Mouse (Mus musculus) left cerebral cortex, adult 2 months (tissue): ENCODE measurements around the gene Phlda1. TPM values are rescaled to one million over a fixed set of nuclear protein-coding genes. Genes with fewer than 3 reads are reported as not detected.

Source experiments
- DNase-seq, 2 experiments: peaks; one replicate each; pipeline ENCODE4 v3.0.0; 2021 to 2022; ENCODE audit warnings: low spot score in 2 of 2, mixed read lengths in 1 of 2; ENCODE audit errors: extremely low spot score in 1 of 2
- H3K27ac ChIP-seq: fragments of 200-600 bp; 2 replicates; pipeline ENCODE4 v1.8.1; 2022
- H3K4me3 ChIP-seq: fragments of 200-600 bp; 2 replicates; pipeline ENCODE4 v1.8.1; 2022
- CTCF ChIP-seq: fragments of 200-600 bp; IDR thresholded peaks from 2 replicates; pipeline ENCODE4 v1.8.1; 2022; ENCODE audit warnings: antibody characterized with exemption, mild to moderate bottlenecking, moderate library complexity
- intact Hi-C: fragments of 180-260 bp; cut with DNase I; formaldehyde crosslinking; loops from one replicate; pipeline ENCODE4 v1.15.1; 2025
- long read RNA-seq, 2 experiments: library from polyadenylated mRNA; stranded (forward); transcript quantifications; one replicate each; pipeline ENCODE4 v2.0.0; 2021; ENCODE audit warnings: borderline mapping rate in 2 of 2
- total RNA-seq, 2 experiments: library from RNA; stranded (reverse); gene quantifications; 2 replicates each; pipeline ENCODE4 v1.2.3; 2021

The Phlda1 gene
- total RNA-seq: 10 to 100 TPM; 31.3 to 42.2 TPM
- long read RNA-seq, experiment 1, transcript Phlda1-201 (2 exons, 1,949 nt): major isoform, 53 of 56 reads
- long read RNA-seq, experiment 1, partial matches to known transcripts: 0 of 56 reads
- long read RNA-seq, experiment 1, other reads (novel, unspliced or antisense): 3 of 56 reads
- long read RNA-seq, experiment 2, transcript Phlda1-201 (2 exons, 1,949 nt): major isoform, 44 of 46 reads
- long read RNA-seq, experiment 2, partial matches to known transcripts: 0 of 46 reads
- long read RNA-seq, experiment 2, other reads (novel, unspliced or antisense): 2 of 46 reads

- intact Hi-C loops: loop anchor here (1.0 to 10.0 kb wide), 7 partner anchors 36 to 658 kb away; partner anchors contain the start of genes Caps2 and Glipr1l3
- H3K27ac ChIP-seq: peak within 1 kb of the TSS; percentile 96
These were observed at the start of gene Phlda1 for GRCm38 (mm10) chr10:111506101-111506925. Gene Phlda1, plus strand, starts transcription at chr10:111506286.

DNA sequence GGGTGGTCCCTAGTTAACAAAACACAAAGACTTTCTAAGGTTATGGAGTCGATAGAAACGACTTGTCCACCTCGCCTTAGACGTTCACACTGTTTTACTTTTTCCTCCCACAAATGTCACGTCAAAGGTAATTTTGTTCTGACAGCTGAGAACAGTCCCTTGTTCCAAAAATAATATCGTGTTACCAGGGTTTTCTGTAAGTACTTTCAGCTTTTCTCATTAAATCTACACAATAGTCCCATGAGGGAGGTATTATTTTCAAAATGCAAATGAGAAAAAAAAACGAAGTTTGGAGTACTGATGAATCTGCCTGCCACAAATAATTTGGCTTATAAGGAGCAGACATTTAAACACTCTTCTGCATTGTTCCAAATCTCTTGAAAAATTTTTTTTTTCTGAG, 48.0 kb upstream of the Phlda1 start:
- intact Hi-C loops: no loop called here
- Histone ChIP-seq H3K4me3 (no peak overlapping the region), H3K27ac (no peak overlapping the region)
- no peak for DNase-seq
- TF ChIP-seq CTCF: no peak

More at GRCm38 (mm10) chr10:111506101-111506925, at the start of gene Phlda1:
- DNase-seq: peak; percentile 93 to 95
- TF ChIP-seq CTCF: peak; percentile 30
- peak within 1 kb of the TSS; percentile 81 for H3K4me3 ChIP-seq

DNA sequence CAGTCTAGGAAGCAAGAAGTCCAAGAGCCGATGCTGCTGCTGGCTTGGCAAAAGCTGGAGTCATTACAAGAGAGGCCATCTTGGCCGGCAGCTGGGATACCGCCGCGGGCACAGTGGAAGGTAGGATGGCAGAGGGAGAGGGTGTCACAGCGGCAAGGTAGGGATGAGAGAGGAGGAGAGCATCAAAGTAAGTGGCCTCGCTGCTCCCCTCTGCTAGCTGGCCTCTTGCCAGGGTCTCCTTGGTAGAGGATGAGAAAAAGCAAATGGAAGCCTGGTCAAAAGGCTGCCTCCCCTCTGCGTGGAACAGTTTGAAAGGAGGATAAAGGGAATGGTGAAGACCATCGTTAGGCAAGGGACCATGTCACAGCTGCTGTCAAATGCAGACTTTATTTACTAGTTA, 47.0 kb upstream of the Phlda1 start:
- no peak for TF ChIP-seq CTCF
- H3K27ac ChIP-seq: no peak overlapping the region
- no peak for DNase-seq
- no peak overlapping the region for H3K4me3 ChIP-seq
- intact Hi-C loops: no loop called here

- H3K4me3 ChIP-seq: no peak overlapping the region
- intact Hi-C loops: no loop called here
- no peak for TF ChIP-seq CTCF
- no peak for DNase-seq
- no peak overlapping the region for H3K27ac ChIP-seq
These were observed 46.2 kb upstream of the Phlda1 start for GRCm38 (mm10) chr10:111459874-111460273.

GRCm38 (mm10) chr10:111460381-111460780, 45.7 kb upstream of the Phlda1 start:
- intact Hi-C loops: no loop called here
- TF ChIP-seq CTCF: no peak

GRCm38 (mm10) chr10:111464833-111465232, 41.3 kb upstream of the Phlda1 start:
- H3K27ac ChIP-seq: no peak overlapping the region
- no peak for TF ChIP-seq CTCF
- H3K4me3 ChIP-seq: no peak overlapping the region
- DNase-seq: no peak
- intact Hi-C loops: no loop called here

More at GRCm38 (mm10) chr10:111460381-111460780, 45.7 kb upstream of the Phlda1 start:
- DNase-seq: no peak
- no peak overlapping the region for H3K27ac ChIP-seq
- H3K4me3 ChIP-seq: no peak overlapping the region

DNA sequence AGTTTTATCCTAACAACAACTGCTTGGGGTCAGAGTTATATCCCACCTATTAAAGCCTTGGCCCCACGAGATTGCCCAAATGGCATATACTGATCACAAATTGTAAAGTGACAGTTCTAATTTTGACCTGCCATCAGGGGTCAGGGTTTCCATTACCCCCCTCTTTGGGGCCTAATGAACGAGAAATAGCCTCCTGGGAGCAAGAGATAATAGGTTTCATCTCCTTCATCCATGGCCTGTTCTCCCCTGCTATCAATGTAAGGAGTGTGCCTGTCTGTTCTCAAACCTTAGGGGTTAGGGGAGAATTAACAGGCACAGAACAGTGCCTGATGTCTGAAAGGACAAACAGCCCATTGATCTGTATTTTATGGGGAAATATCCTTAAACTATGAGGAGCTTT, 40.7 kb upstream of the Phlda1 start:
- DNase-seq: no peak
- Histone ChIP-seq H3K27ac (no peak overlapping the region), H3K4me3 (no peak overlapping the region)
- intact Hi-C loops: no loop called here
- TF ChIP-seq CTCF: no peak

GRCm38 (mm10) chr10:111471166-111471565, 34.9 kb upstream of the Phlda1 start:
- no peak for TF ChIP-seq CTCF
- intact Hi-C loops: loop anchor here (5.0 kb wide), 2 partner anchors 154 to 244 kb away; no protein-coding TSS in a partner anchor
- no peak for DNase-seq
- Histone ChIP-seq H3K27ac (no peak overlapping the region), H3K4me3 (no peak overlapping the region)

DNA sequence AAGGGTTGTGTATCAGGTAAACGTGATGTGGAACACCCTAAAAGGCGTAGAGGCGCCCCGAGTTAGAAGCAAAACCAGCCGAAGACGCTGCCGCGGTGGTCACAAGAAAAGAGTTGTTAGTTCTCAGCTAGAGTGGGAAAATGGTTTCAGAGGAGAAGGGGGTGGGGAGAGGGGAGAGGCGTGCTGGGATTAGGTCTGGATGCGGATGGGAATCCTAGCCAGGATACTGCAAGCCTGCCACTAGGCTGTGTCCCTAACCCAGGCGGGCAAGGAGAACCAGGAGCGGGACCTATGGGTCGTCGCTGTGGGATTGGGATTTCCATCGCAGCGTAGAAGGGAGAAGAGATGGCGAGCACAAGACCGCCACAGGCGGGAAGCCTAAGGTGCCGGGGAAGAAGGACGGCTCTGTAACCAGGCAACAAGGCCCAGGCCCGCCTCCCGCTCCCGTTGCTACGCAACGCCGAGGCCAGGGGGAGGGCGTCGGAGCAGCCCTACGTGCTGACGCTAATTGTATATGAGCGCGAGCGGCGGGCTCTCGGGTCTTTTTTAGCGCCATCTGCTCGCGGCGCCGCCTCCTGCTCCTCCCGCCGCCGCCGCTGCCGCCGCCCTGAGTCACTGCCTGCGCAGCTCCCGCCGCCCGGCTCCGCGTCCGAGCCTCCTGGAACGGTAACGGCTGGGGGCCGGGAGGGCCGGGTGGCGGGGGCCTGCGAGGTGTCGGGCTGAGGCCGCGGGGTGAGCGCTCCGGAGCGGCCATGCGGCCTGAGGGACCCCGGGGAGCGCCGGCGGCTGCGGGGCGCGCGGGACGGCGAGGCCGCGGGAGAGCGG, 33.2 kb upstream of the Phlda1 start, which contains the start of gene Nap1l1:
Gene Nap1l1 (plus strand): TSS at position 538 of the 825 bp plus-strand sequence.
- no peak; the same call in 1 of the 2 replicates for TF ChIP-seq CTCF
- intact Hi-C loops: loop anchor here (1.0 to 5.0 kb wide), 6 partner anchors 53 to 246 kb away; no protein-coding TSS in a partner anchor
- peak within 1 kb of the TSS; percentile 87 for H3K27ac ChIP-seq
- peak; percentile 98 for DNase-seq
- peak within 1 kb of the TSS; percentile 68 for H3K4me3 ChIP-seq

- Histone ChIP-seq H3K4me3 (peak overlapping the region; percentile 68), H3K27ac (peak overlapping the region; percentile 87)
- DNase-seq: peak; percentile 46 to 50
- no peak for TF ChIP-seq CTCF
- intact Hi-C loops: loop anchor here (1.0 to 5.0 kb wide), 6 partner anchors 53 to 246 kb away; no protein-coding TSS in a partner anchor
These were observed 32.3 kb upstream of the Phlda1 start for GRCm38 (mm10) chr10:111473511-111474371.

DNA sequence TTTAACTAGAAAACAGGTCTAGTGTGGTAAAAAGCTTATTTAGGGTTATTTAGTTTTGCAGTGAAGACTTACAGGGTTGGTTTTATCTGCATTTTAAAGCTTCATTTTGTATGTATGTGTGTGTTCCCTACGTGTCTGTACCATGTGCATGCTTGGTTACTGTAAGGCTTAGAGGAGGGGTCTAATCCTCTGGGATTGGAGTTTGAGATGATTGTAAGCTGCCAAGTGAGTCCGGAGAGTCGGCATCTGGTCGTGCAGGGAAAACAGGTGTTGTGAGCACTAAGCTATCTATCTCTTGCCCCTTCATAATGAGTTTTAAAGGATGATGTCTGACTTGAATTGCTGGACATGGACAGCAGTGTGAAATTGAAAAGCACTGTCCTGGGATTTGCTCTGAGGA, 29.8 kb upstream of the Phlda1 start:
- Histone ChIP-seq H3K27ac (no peak overlapping the region), H3K4me3 (peak overlapping the region; percentile 18)
- no peak for DNase-seq
- TF ChIP-seq CTCF: no peak
- intact Hi-C loops: loop anchor here (1.0 kb wide), 1 partner anchor 86 kb away; no protein-coding TSS in a partner anchor
